ENCODE assay signal across 23 mouse cellular contexts in the genomic region with DNA sequence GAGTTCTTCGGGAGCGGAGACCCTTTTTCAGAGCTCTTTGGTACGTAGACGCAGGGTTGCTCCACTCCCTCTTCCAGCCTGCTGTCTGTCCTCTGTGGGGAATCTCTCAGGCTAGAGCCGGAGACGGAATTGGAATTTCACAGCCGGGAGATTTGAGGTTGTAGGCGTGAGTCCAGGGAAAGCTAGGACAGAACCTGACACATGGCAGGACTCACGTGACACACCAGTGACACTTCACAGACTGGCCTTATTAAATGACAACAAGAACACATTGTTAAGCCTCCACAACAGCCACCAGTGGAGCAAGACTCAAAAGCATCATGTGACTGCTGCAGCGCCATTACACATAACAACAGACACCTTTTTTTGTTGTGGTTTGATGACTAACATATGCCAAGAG. TPM values are rescaled to one million over a fixed set of nuclear protein-coding genes. Genes with fewer than 3 reads are reported as not detected.
DNase-seq lines count a peak whose midpoint lies in the region; ATAC-seq and TF ChIP-seq lines count a peak whose summit lies in the region.
"Had no signal": no experiment of that assay in that cellular context is flagged by ENCODE, and none has a peak within 500 bp of the region (broad histone marks: within the 10 kb centered on the region; RNA-seq: fewer than 3 reads in every experiment).

No protein-coding gene starts in this region.

- WGBS in kidney, adult 2 months = 85% methylated on average over 10 of the region's 10 CpGs

- H3K36me3 ChIP-seq in kidney, adult 2 months (ENCODE audit: control insufficient read depth, insufficient read depth, low read length) = no peaks in the 10 kb centered on the region; the same call in 1 of the 2 replicates
- H3K36me3 ChIP-seq: stomach, embryonic 15.5 days had no signal

- no peak overlapping the region for H3K4me3 ChIP-seq in kidney, adult 2 months (ENCODE audit: insufficient read depth, low read depth, low read length)
- H3K4me3 ChIP-seq: forebrain, embryonic 15.5 days; liver, embryonic 13.5 days; neural tube, embryonic 15.5 days; stomach, embryonic 15.5 days had no signal

- H3K4me1 ChIP-seq in kidney, adult 2 months (ENCODE audit: control insufficient read depth, insufficient read depth, low read length) = peaks cover 12% of the 10 kb centered on the region

- H3K27ac ChIP-seq in kidney, adult 2 months (ENCODE audit: insufficient read depth, low read depth, low read length) = no peak overlapping the region
- H3K27ac ChIP-seq: forebrain, embryonic 15.5 days; neural tube, embryonic 15.5 days; stomach, embryonic 15.5 days had no signal

- peak; percentile 18; the same call in 1 of the 2 replicates for ATAC-seq in frontal cortex, adult (ENCODE audit: low TSS enrichment)
- ATAC-seq: forebrain, embryonic 15.5 days had no signal

- TF ChIP-seq CTCF in kidney, adult 2 months (conservative IDR thresholded peaks at IDR 0.05; ENCODE audit: insufficient read depth, insufficient read length, low read depth, low read length) = no peak

- TF ChIP-seq POLR2A in kidney, adult 2 months (IDR thresholded peaks at IDR 0.05; ENCODE audit: low read depth, low read length) = no peak

- H3K27me3 ChIP-seq in kidney, adult 2 months (replicated peaks; ENCODE audit: control insufficient read depth, insufficient read depth, low read length) = no peaks in the 10 kb centered on the region
- H3K27me3 ChIP-seq: forebrain, embryonic 15.5 days; liver, embryonic 13.5 days; neural tube, embryonic 15.5 days; stomach, embryonic 15.5 days had no signal

- DNase-seq in frontal cortex, postnatal 36 days (ENCODE audit: low spot score in 2 of 2) = no peak
- DNase-seq in layer of hippocampus, adult 9-11 months = peak; percentile 89
- no peak for DNase-seq in layer of hippocampus, postnatal 10 days (ENCODE audit: low spot score in 2 of 2)
- DNase-seq in brain, adult 2 months (ENCODE audit: low read depth, low spot score) = peak; percentile 95
- peak; percentile 53 for DNase-seq in heart, postnatal 4 days
- no peak for DNase-seq in kidney, adult 2 months
- no peak for DNase-seq in MN1 (ENCODE audit: low spot score)
- DNase-seq: adrenal gland, postnatal 14 days; B cell, adult 2 months; embryo, embryonic 11 days; gastrocnemius, postnatal 10 days; liver, embryonic 13.5 days; lung, postnatal 10 days had no signal

RNA-seq across cellular contexts. Expression of a gene that starts 3.4 kb away (rescaled TPM):
- 10 to 100 TPM; 52.9 to 60.9 TPM for total RNA-seq in layer of hippocampus, postnatal 10 days (2021)
- total RNA-seq in heart, postnatal 4 days (2021) = 10 to 100 TPM; 46.4 to 49.2 TPM
- polyA plus RNA-seq in kidney, adult 2 months (2012; rRNA removed) = 41.1 and 42.6 TPM in 2 replicates

RNA-seq across cellular contexts. Expression of a gene that starts 7.7 kb away (rescaled TPM):
- total RNA-seq in layer of hippocampus, postnatal 10 days (2021) = not detected
- not detected for total RNA-seq in heart, postnatal 4 days (2021)
- not detected in 2 replicates for polyA plus RNA-seq in kidney, adult 2 months (2012; rRNA removed)
- total RNA-seq: adrenal gland, postnatal 14 days; gastrocnemius, postnatal 10 days; heart, postnatal 36 days; layer of hippocampus, adult 8-10 months; left cerebral cortex, postnatal 36 days; megakaryocyte-erythroid progenitor cell, adult 5-6 weeks; monocyte, adult 5-6 weeks had no signal
- polyA plus RNA-seq: forebrain, embryonic 15.5 days; kidney, embryonic 14.5 days; liver, embryonic 13.5 days; neural tube, embryonic 15.5 days; stomach, embryonic 15.5 days had no signal

RNA-seq across cellular contexts. Expression of a gene that starts 19.9 kb away (rescaled TPM):
- total RNA-seq in layer of hippocampus, postnatal 10 days (2021) = 100 to 1,000 TPM; 348 to 373 TPM
- total RNA-seq in heart, postnatal 4 days (2021) = 100 to 1,000 TPM; 371 to 462 TPM
- 213 and 301 TPM in 2 replicates for polyA plus RNA-seq in kidney, adult 2 months (2012; rRNA removed)

RNA-seq across cellular contexts. Expression of a gene that starts 24.7 kb away (rescaled TPM):
- 100 to 1,000 TPM; 238 to 251 TPM for total RNA-seq in layer of hippocampus, postnatal 10 days (2021)
- under 1 TPM; 0.41 to 0.43 TPM for total RNA-seq in heart, postnatal 4 days (2021)
- polyA plus RNA-seq in kidney, adult 2 months (2012; rRNA removed) = 0.53 and 0.81 TPM in 2 replicates
- total RNA-seq: monocyte, adult 5-6 weeks had no signal

RNA-seq across cellular contexts. Expression of a gene that starts 29.0 kb away (rescaled TPM):
- total RNA-seq in layer of hippocampus, postnatal 10 days (2021) = 10 to 100 TPM; 88.8 to 97.7 TPM
- total RNA-seq in heart, postnatal 4 days (2021) = 10 to 100 TPM; 65.6 to 67.0 TPM
- polyA plus RNA-seq in kidney, adult 2 months (2012; rRNA removed) = 254 and 277 TPM in 2 replicates

Comparison
In these comparisons a context has a peak if more than half of its experiments do, and no peak if none do; other contexts are left out.
1. DNase-seq: peak in layer of hippocampus, adult 9-11 months (single experiment), brain, adult 2 months (single experiment) and heart, postnatal 4 days (single experiment); none in frontal cortex, postnatal 36 days (0 of 2), layer of hippocampus, postnatal 10 days (0 of 2), kidney, adult 2 months (single experiment) and MN1 (single experiment).